Mouse (Mus musculus): ENCODE data around the gene Csrp2.

Csrp2 gene

DNA sequence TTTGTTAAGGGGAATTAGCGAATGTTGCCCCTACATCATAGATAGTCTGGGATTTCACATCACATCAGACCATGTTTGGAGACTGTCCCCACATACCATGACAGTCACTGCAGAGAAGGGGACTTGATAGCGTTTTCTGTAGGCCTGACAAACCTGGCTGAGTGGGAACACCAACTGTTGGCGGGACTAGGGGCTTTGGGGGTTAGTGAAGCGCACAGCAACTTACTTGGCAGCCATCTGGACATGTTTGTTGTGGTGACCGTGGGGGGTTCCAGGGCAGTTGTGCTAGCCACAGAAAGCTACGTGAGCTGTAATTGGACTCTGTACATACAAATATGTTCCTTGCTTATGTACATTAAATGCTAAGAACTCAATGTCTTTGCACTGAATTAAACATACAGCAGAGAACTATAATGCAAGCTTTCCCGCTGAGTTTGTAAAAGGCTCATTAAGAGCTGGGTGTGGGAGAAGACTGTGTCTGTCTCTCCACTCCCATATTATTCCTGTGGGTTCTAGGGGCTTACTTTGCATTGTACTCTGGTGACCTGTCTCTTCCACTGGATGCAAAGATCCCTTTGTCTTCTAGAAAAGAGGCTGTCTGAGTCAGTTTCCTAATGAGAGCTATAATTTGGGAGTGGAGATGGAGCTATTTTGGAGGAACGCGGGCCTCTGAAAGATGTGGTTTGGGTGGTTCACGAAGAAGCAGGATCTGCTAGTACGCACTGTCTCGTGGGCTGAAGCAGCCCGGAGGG, 11.7 kb downstream of the Csrp2 start:
- DNase-seq (ENCODE audit: inconsistent ontology term), result peak; percentile 93

DNA sequence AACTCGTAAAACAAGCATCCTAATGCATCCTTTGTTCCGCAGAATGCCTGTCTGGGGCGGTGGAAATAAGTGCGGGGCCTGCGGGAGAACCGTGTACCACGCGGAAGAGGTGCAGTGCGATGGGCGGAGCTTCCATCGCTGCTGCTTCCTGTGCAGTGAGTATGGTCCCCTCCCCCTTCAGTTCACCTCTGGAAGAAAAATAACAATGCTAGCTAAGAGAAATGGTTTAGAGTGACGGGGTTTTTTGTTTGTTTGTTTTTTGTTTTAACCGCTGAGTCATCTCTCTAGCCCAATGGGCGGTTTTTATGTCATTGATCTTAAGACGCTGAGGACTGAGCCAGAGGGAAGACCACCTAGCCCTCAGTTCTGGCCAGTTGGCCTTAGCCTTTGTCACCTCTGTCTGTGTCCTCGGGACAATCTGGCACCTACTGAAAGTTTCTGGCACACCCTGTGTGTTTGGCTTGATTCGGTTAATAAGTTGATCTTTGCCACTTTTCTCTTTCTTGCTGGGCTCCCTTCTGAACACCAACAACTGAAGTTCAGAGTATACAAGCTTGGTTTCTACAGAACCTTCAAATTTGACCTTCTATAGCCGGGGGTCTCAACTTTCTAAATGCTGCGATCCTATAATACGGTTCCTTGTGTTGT, 12.4 kb downstream of the Csrp2 start:
- DNase-seq (ENCODE audit: inconsistent ontology term), result no peak

- no peak for DNase-seq (ENCODE audit: inconsistent ontology term)
Measured at GRCm38 (mm10) chr10:110933584-110933983, 14.0 kb downstream of the Csrp2 start.

- DNase-seq (ENCODE audit: inconsistent ontology term), result no peak
Measured at GRCm38 (mm10) chr10:110935081-110935480, 15.5 kb downstream of the Csrp2 start.

DNA sequence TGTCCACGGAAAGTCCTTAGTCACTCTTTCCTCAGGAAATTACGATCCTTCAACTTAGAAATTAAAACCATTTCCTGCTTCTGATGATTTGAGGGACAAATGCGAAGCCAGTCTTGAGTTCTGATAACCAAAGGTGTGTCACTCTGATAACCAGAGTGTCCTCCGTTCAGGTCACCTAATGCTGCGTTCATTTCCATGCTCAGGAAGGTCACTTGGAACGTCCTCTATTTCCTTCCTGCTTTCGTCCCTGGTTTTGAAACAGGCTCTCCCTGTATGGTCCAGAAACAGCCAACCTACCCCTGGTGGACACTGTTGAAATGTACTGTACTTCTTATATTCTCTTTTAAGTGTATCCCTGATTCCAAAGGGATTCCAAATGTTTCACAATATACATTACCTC, 16.1 kb downstream of the Csrp2 start:
- DNase-seq (ENCODE audit: inconsistent ontology term), result no peak

GRCm38 (mm10) chr10:110938361-110938760, 18.8 kb downstream of the Csrp2 start:
- DNase-seq (ENCODE audit: inconsistent ontology term), result no peak

- no peak for DNase-seq (ENCODE audit: inconsistent ontology term)
Measured at GRCm38 (mm10) chr10:110938841-110939549, 19.4 kb downstream of the Csrp2 start.

DNA sequence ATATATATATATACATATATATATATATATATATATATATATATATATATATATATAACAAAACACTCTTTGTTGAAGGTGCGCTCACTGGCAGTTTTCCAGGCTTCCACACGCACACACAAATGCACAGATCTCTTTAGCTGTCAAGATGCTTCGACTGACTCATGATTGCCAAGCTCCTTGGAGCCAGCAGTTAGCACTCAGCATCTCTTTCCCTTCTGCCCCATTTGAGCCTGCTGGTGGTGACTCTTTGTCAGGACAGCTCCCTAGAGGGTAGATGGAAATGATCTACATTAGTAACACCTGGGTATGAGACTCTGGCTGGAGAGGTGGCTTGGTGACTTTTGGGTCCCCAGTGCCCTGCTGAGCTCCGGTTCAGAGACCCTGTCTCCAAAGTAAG, 20.1 kb downstream of the Csrp2 start:
- no peak for DNase-seq (ENCODE audit: inconsistent ontology term)

- no peak for DNase-seq (ENCODE audit: inconsistent ontology term)
Measured at GRCm38 (mm10) chr10:110940740-110941398, 21.3 kb downstream of the Csrp2 start.

GRCm38 (mm10) chr10:110941968-110942367, 22.4 kb downstream of the Csrp2 start:
- no peak for DNase-seq (ENCODE audit: inconsistent ontology term)

DNA sequence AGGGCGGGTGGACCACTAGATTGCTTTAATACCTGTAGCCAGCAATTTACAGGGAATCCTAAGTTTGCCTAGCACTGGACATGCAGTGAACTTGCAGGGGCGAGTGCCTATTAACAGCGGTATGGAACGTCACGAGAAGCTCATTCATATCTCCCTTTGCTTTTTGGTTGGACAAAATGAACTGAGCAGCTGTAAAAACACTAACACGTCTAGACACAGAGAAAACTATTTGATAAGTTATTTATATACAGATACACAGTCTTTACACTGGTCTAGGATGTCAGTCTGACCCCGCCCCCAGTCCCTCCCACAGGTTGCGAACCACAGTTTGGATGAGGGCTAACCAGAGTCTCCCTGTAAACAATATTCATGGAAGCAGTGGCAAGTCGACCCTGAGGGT, 23.2 kb downstream of the Csrp2 start:
- DNase-seq (ENCODE audit: inconsistent ontology term), result no peak

DNA sequence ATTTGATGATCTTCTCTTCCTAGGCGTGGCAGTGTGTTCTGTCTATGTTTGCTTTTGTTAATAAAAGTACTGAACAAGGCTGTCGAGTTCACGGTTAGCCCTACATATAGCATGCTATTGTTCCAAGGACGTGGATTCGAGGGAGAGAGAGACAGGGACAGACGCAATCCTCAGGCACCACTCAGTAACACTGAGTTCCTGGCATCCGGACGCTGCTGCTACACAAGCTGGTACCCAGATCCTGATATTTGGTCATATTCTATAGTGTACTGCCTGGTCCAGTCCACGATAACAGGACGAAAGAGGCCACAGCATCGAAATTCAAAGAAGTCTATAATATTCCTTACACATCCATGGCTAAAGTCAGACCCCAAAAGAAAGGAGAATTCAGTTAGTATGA, 24.6 kb downstream of the Csrp2 start:
- no peak for DNase-seq (ENCODE audit: inconsistent ontology term)

GRCm38 (mm10) chr10:110945966-110946365, 26.4 kb downstream of the Csrp2 start:
- no peak for DNase-seq (ENCODE audit: inconsistent ontology term)

DNA sequence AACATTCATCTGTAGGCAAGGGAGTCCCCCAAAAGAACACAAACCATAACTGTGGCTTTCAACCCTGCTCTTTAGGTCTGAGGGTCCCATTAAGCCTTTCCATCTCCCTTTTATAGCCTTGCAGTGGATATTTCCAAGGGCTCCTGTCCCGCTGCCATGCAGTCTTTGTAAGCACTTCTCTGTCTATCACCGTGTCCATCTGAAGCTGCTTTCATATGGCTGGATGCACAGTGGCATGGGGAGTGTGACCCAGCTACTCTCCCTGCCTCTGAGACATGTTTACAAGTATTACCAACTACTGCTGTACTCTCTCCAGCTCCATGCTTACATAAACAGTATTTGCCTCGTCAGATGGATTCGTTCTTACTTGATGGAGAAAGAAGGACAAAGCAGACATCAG, 28.0 kb downstream of the Csrp2 start:
- DNase-seq (ENCODE audit: inconsistent ontology term), result no peak

DNA sequence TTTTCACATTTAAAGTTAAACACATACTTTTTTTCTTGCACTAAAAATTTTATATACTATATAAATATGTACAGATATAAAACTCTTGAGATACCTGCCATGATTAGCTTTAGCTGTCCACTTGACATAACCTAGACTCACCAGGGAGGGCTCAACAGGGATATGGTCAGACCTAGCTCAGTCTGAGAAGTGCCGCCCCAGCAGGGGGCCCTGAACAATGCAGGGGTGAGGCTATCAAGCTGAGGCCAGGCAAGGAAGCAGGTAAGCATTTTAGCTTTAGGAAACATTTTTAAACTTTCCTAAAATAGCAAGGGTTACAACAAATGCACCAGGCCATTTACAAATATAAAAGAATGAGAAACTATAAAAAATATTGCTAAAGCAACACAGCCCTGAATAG, 31.5 kb downstream of the Csrp2 start:
- DNase-seq (ENCODE audit: inconsistent ontology term), result no peak

DNA sequence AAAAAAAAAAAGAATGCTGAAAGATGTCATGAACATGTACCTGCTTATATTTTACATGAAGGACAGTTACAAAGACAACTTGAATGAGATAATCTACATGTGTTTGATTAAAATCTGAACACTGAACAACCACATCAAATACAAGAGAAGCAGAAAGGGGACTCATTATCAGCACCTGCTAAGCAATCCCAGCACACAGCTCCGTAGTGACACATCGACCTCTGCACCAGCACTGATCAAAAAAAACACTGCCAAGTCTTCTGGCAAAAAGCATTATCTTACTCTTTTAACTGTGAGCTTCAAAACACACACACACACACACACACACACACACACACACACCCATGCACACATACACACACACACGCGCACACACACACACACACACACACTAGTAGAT, 32.2 kb downstream of the Csrp2 start:
- no peak for DNase-seq (ENCODE audit: inconsistent ontology term)

GRCm38 (mm10) chr10:110952271-110952670, 32.7 kb downstream of the Csrp2 start:
- DNase-seq (ENCODE audit: inconsistent ontology term), result no peak

DNA sequence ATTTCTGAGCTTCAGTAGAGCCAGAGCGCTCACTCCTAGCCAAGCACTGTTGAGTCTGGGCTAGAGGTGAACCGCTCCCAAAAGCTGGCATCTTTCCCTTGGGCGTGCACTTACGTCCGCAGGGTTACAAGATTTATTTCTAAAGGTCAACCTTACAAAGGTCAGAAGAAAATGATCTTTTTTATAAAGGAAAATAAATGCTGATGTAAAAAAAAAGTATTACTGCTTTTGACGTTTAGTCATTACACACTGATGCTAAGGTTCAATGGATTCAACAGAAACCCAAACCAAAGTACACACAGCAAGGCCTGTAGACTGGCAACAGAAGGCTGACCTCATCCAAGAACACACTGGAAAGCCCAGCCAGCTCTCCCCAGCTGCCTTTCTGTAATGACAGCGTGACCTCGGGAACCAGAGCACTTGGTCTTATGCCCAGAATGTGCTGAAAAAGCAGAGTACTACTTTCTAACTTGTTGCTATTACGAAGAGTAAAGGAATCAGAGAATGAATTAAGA, 33.4 kb downstream of the Csrp2 start:
- DNase-seq (ENCODE audit: inconsistent ontology term), result peak; percentile 89

- DNase-seq (ENCODE audit: inconsistent ontology term), result no peak
Measured at GRCm38 (mm10) chr10:110958879-110959278, 39.3 kb downstream of the Csrp2 start.

- DNase-seq (ENCODE audit: inconsistent ontology term), result no peak
Measured at GRCm38 (mm10) chr10:110959781-110960180, 40.2 kb downstream of the Csrp2 start.

GRCm38 (mm10) chr10:110960841-110961240, 41.3 kb downstream of the Csrp2 start:
- DNase-seq (ENCODE audit: inconsistent ontology term), result no peak

DNA sequence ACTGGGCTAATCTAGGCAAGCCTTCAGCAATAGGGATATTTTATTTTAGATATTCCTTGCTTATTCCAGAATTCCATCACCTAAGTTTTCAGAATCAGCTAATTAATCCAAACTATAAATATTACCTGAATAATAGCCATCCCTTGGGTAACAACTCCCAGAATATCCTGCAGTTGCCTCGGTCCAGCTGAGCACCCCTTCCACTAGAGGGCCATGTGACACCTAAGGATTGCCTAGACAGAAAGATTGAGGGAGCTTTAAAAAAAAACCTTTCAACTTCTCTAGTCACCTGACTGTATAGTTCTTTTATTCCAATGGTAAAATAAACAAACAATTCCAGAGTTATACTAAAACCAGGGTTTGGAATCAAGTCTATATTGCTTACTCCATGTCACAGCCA, 42.6 kb downstream of the Csrp2 start:
- no peak for DNase-seq (ENCODE audit: inconsistent ontology term)

Measured in Muller cell, postnatal 12 days (primary cell).